Mouse (Mus musculus): ENCODE data around the gene Abtb1. TPM values are rescaled to one million over a fixed set of nuclear protein-coding genes. Genes with fewer than 3 reads are reported as not detected.

Abtb1 gene
- polyA plus RNA-seq, 1 experiment from 2014 or later = 44.6 TPM

- Histone ChIP-seq H3K9ac (replicated peaks; ENCODE audit: low read length) (peak overlapping the region; percentile 86), H3K4me2 (replicated peaks; ENCODE audit: low read depth, low read length) (peak overlapping the region; percentile 83), H3K4me1 (ENCODE audit: insufficient read depth, low read length) (peaks cover 20% of the 10 kb centered on the region), H3K27ac (ENCODE audit: low read length) (no peak overlapping the region; the same call in 1 of the 2 replicates), H3K36me3 (ENCODE audit: insufficient read depth, low read length) (peaks cover 11% of the 10 kb centered on the region; the same call in 1 of the 2 replicates), H3K27me3 (ENCODE audit: insufficient read depth, low read length) (no peaks in the 10 kb centered on the region), H3K4me3 (ENCODE audit: low read length) (peak overlapping the region; percentile 89), H3K9me3 (ENCODE audit: low read length) (no peaks in the 10 kb centered on the region)
- ATAC-seq (ENCODE audit: low FRiP score, low TSS enrichment) = no peak
- 69% methylated on average over 7 of the region's 7 CpGs for WGBS
These were observed 1.5 kb upstream of the Abtb1 start for GRCm38 (mm10) chr6:88843241-88843640.

GRCm38 (mm10) chr6:88842731-88843151 is 957 bp upstream of the Abtb1 start:
- Histone ChIP-seq H3K9ac (replicated peaks; ENCODE audit: low read length) (peak overlapping the region; percentile 86), H3K36me3 (ENCODE audit: insufficient read depth, low read length) (peaks cover 15% of the 10 kb centered on the region), H3K27me3 (ENCODE audit: insufficient read depth, low read length) (no peaks in the 10 kb centered on the region), H3K4me2 (replicated peaks; ENCODE audit: low read depth, low read length) (peak overlapping the region; percentile 83), H3K4me3 (ENCODE audit: low read length) (peak overlapping the region; percentile 89), H3K27ac (ENCODE audit: low read length) (peak overlapping the region; percentile 82), H3K9me3 (ENCODE audit: low read length) (no peaks in the 10 kb centered on the region), H3K4me1 (ENCODE audit: insufficient read depth, low read length) (peaks cover 20% of the 10 kb centered on the region)
- ATAC-seq (ENCODE audit: low FRiP score, low TSS enrichment) = peak; percentile 5
- WGBS = 0% methylated on average over 31 of the region's 32 CpGs

GRCm38 (mm10) chr6:88841514-88841780 is 337 bp downstream of the Abtb1 start:
- Histone ChIP-seq H3K27me3 (ENCODE audit: insufficient read depth, low read length) (no peaks in the 10 kb centered on the region), H3K27ac (ENCODE audit: low read length) (peak overlapping the region; percentile 87), H3K4me2 (replicated peaks; ENCODE audit: low read depth, low read length) (peak overlapping the region; percentile 83), H3K36me3 (ENCODE audit: insufficient read depth, low read length) (peaks cover 23% of the 10 kb centered on the region), H3K9ac (replicated peaks; ENCODE audit: low read length) (peak overlapping the region; percentile 88), H3K4me3 (ENCODE audit: low read length) (peak overlapping the region; percentile 89), H3K4me1 (ENCODE audit: insufficient read depth, low read length) (peaks cover 20% of the 10 kb centered on the region), H3K9me3 (ENCODE audit: low read length) (no peaks in the 10 kb centered on the region)
- peak; percentile 20 for ATAC-seq (ENCODE audit: low FRiP score, low TSS enrichment)
- under 1% methylated on average over 22 of the region's 22 CpGs for WGBS

GRCm38 (mm10) chr6:88840791-88841513 is 832 bp downstream of the Abtb1 start:
- ATAC-seq (ENCODE audit: low FRiP score, low TSS enrichment) = no peak
- H3K4me1 ChIP-seq (ENCODE audit: insufficient read depth, low read length) = peaks cover 20% of the 10 kb centered on the region
- peak overlapping the region; percentile 89 for H3K4me3 ChIP-seq (ENCODE audit: low read length)
- H3K4me2 ChIP-seq (replicated peaks; ENCODE audit: low read depth, low read length) = peak overlapping the region; percentile 83
- no peaks in the 10 kb centered on the region for H3K27me3 ChIP-seq (ENCODE audit: insufficient read depth, low read length)
- peak overlapping the region; percentile 88 for H3K9ac ChIP-seq (replicated peaks; ENCODE audit: low read length)
- no peaks in the 10 kb centered on the region for H3K9me3 ChIP-seq (ENCODE audit: low read length)
- WGBS = 54% methylated on average over 9 of the region's 9 CpGs
- H3K36me3 ChIP-seq (ENCODE audit: insufficient read depth, low read length) = peaks cover 28% of the 10 kb centered on the region
- H3K27ac ChIP-seq (ENCODE audit: low read length) = peak overlapping the region; percentile 87

GRCm38 (mm10) chr6:88840211-88840610 is 1.6 kb downstream of the Abtb1 start:
- H3K4me1 ChIP-seq (ENCODE audit: insufficient read depth, low read length) = peaks cover 20% of the 10 kb centered on the region
- no peak overlapping the region for H3K4me2 ChIP-seq (replicated peaks; ENCODE audit: low read depth, low read length)
- H3K27ac ChIP-seq (ENCODE audit: low read length) = no peak overlapping the region
- 79% methylated on average over 3 of the region's 3 CpGs for WGBS
- peaks cover 33% of the 10 kb centered on the region for H3K36me3 ChIP-seq (ENCODE audit: insufficient read depth, low read length)
- H3K9me3 ChIP-seq (ENCODE audit: low read length) = no peaks in the 10 kb centered on the region
- no peaks in the 10 kb centered on the region for H3K27me3 ChIP-seq (ENCODE audit: insufficient read depth, low read length)
- no peak overlapping the region for H3K9ac ChIP-seq (replicated peaks; ENCODE audit: low read length)
- ATAC-seq (ENCODE audit: low FRiP score, low TSS enrichment) = no peak
- H3K4me3 ChIP-seq (ENCODE audit: low read length) = no peak overlapping the region

GRCm38 (mm10) chr6:88839135-88839970 is 2.4 kb downstream of the Abtb1 start:
- no peak overlapping the region for H3K9ac ChIP-seq (replicated peaks; ENCODE audit: low read length)
- H3K36me3 ChIP-seq (ENCODE audit: insufficient read depth, low read length) = peaks cover 33% of the 10 kb centered on the region
- ATAC-seq (ENCODE audit: low FRiP score, low TSS enrichment) = no peak
- 84% methylated on average over 26 of the region's 26 CpGs for WGBS
- no peaks in the 10 kb centered on the region for H3K9me3 ChIP-seq (ENCODE audit: low read length)
- no peaks in the 10 kb centered on the region for H3K27me3 ChIP-seq (ENCODE audit: insufficient read depth, low read length)
- H3K4me2 ChIP-seq (replicated peaks; ENCODE audit: low read depth, low read length) = no peak overlapping the region
- peaks cover 20% of the 10 kb centered on the region for H3K4me1 ChIP-seq (ENCODE audit: insufficient read depth, low read length)
- no peak overlapping the region for H3K27ac ChIP-seq (ENCODE audit: low read length)
- no peak overlapping the region for H3K4me3 ChIP-seq (ENCODE audit: low read length)

GRCm38 (mm10) chr6:88838613-88839012 is 3.2 kb downstream of the Abtb1 start:
- H3K27me3 ChIP-seq (ENCODE audit: insufficient read depth, low read length) = no peaks in the 10 kb centered on the region
- WGBS = 91% methylated on average over 10 of the region's 10 CpGs

GRCm38 (mm10) chr6:88837999-88838398 is 3.8 kb downstream of the Abtb1 start:
- Histone ChIP-seq H3K27ac (ENCODE audit: low read length) (no peak overlapping the region), H3K36me3 (ENCODE audit: insufficient read depth, low read length) (peaks cover 33% of the 10 kb centered on the region), H3K4me1 (ENCODE audit: insufficient read depth, low read length) (peaks cover 13% of the 10 kb centered on the region), H3K9me3 (ENCODE audit: low read length) (no peaks in the 10 kb centered on the region), H3K9ac (replicated peaks; ENCODE audit: low read length) (no peak overlapping the region), H3K4me2 (replicated peaks; ENCODE audit: low read depth, low read length) (no peak overlapping the region), H3K4me3 (ENCODE audit: low read length) (no peak overlapping the region), H3K27me3 (ENCODE audit: insufficient read depth, low read length) (no peaks in the 10 kb centered on the region)
- 93% methylated on average over 12 of the region's 12 CpGs for WGBS
- no peak for ATAC-seq (ENCODE audit: low FRiP score, low TSS enrichment)

More at GRCm38 (mm10) chr6:88838613-88839012, 3.2 kb downstream of the Abtb1 start:
- peaks cover 33% of the 10 kb centered on the region for H3K36me3 ChIP-seq (ENCODE audit: insufficient read depth, low read length)
- H3K4me2 ChIP-seq (replicated peaks; ENCODE audit: low read depth, low read length) = no peak overlapping the region
- H3K4me1 ChIP-seq (ENCODE audit: insufficient read depth, low read length) = peaks cover 19% of the 10 kb centered on the region
- no peak for ATAC-seq (ENCODE audit: low FRiP score, low TSS enrichment)
- H3K9me3 ChIP-seq (ENCODE audit: low read length) = no peaks in the 10 kb centered on the region
- H3K27ac ChIP-seq (ENCODE audit: low read length) = no peak overlapping the region
- no peak overlapping the region for H3K9ac ChIP-seq (replicated peaks; ENCODE audit: low read length)
- H3K4me3 ChIP-seq (ENCODE audit: low read length) = no peak overlapping the region

GRCm38 (mm10) chr6:88836178-88836819 is 5.5 kb downstream of the Abtb1 start:
- no peak for ATAC-seq (ENCODE audit: low FRiP score, low TSS enrichment)
- Histone ChIP-seq H3K4me3 (ENCODE audit: low read length) (no peak overlapping the region), H3K9ac (replicated peaks; ENCODE audit: low read length) (no peak overlapping the region), H3K27me3 (ENCODE audit: insufficient read depth, low read length) (no peaks in the 10 kb centered on the region), H3K4me2 (replicated peaks; ENCODE audit: low read depth, low read length) (no peak overlapping the region), H3K9me3 (ENCODE audit: low read length) (no peaks in the 10 kb centered on the region), H3K36me3 (ENCODE audit: insufficient read depth, low read length) (peaks cover 33% of the 10 kb centered on the region), H3K27ac (ENCODE audit: low read length) (no peak overlapping the region), H3K4me1 (ENCODE audit: insufficient read depth, low read length) (peaks cover 10% of the 10 kb centered on the region)
- WGBS = 87% methylated on average over 28 of the region's 28 CpGs
